Mouse (Mus musculus) embryonic stem cell, embryonic (primary cell): ENCODE data around the gene Sugp1.

Experiments
- CTCF ChIA-PET, 4 experiments: fragments of 300-600 bp in 2 of 4; fragments of 350-600 bp in 2 of 4; sonication (Branson Sonifier 250); formaldehyde crosslinking; loops; one replicate each; lab custom pipeline; 2022; ENCODE audit warnings: inconsistent platforms in 2 of 4; lab: Charles Lee
- POLR2A ChIA-PET, 4 experiments: fragments of 300-600 bp in 2 of 4; fragments of 350-600 bp in 2 of 4; sonication (Branson Sonifier 250); formaldehyde crosslinking; loops; one replicate each; lab custom pipeline; 2022; ENCODE audit warnings: antibody characterized with exemption in 4 of 4, inconsistent platforms in 1 of 4; lab: Charles Lee

The Sugp1 gene

GRCm38 (mm10) chr8:70114488-70114887 lies 71.9 kb downstream of the Sugp1 start:
- CTCF ChIA-PET, result interaction anchor here in 1 of 4 experiments (0.5 kb wide), 1 partner anchor 10 kb away, joined by 4 read pairs; no protein-coding TSS in a partner anchor

GRCm38 (mm10) chr8:70114892-70115291 lies 72.3 kb downstream of the Sugp1 start:
- ChIA-PET CTCF (interaction anchor here in 1 of 4 experiments (0.7 kb wide), 1 partner anchor 10 kb away, joined by 3 read pairs; no protein-coding TSS in a partner anchor), POLR2A (interaction anchor here in 1 of 4 experiments (1.2 kb wide), 1 partner anchor 15 kb away, joined by 3 read pairs; no protein-coding TSS in a partner anchor)

More at GRCm38 (mm10) chr8:70114488-70114887, 71.9 kb downstream of the Sugp1 start:
- POLR2A ChIA-PET, result interaction anchor here in 1 of 4 experiments (1.2 kb wide), 1 partner anchor 15 kb away, joined by 3 read pairs; no protein-coding TSS in a partner anchor

- ChIA-PET POLR2A (interaction anchor here in 3 of 4 experiments (0.6 to 2.5 kb wide), 24 partner anchors 11 to 581 kb away, joined by 3 to 12 read pairs (median 3); partner anchors contain the start of genes Nr2c2ap (in 3 of the 3), Hapln4 (in 1 of the 3), Jund (in 1 of the 3) and Slc25a42 (in 1 of the 3)), CTCF (interaction anchor here in 2 of 4 experiments (0.6 to 2.6 kb wide), 6 partner anchors 10 to 55 kb away, joined by 3 to 14 read pairs (median 3); partner anchors contain the start of genes Tm6sf2 (in 1 of the 2) and Tmem161a (in 1 of the 2))
Measured at GRCm38 (mm10) chr8:70117611-70118010, 75.0 kb downstream of the Sugp1 start.

GRCm38 (mm10) chr8:70118726-70119700 lies 76.4 kb downstream of the Sugp1 start:
- POLR2A ChIA-PET, result interaction anchor here in 3 of 4 experiments (0.5 to 2.5 kb wide), 21 partner anchors 10 to 992 kb away, joined by 3 to 12 read pairs (median 3); partner anchors contain the start of genes Hapln4 (in 1 of the 3), Mau2 (in 1 of the 3), Nr2c2ap (in 1 of the 3) and Slc25a42 (in 1 of the 3)

GRCm38 (mm10) chr8:70120667-70121066 lies 78.1 kb downstream of the Sugp1 start, which contains the start of gene Ncan:
Gene Ncan (minus strand): TSS chr8:70120873.
- POLR2A ChIA-PET, result interaction anchor here (0.5 to 2.0 kb wide), 27 partner anchors 8 to 298 kb away, joined by 3 to 19 read pairs (median 4); partner anchors contain the start of genes Nr2c2ap (in 2 of the 4), Lpar2 (in 1 of the 4), Mef2b (in 1 of the 4) and Rfxank (in 1 of the 4)
- CTCF ChIA-PET, result interaction anchor here in 3 of 4 experiments (0.6 to 1.5 kb wide), 8 partner anchors 8 to 489 kb away, joined by 3 to 5 read pairs (median 4); no protein-coding TSS in a partner anchor

More at GRCm38 (mm10) chr8:70118726-70119700, 76.4 kb downstream of the Sugp1 start:
- CTCF ChIA-PET, result interaction anchor here in 1 of 4 experiments (1.1 to 2.6 kb wide), 4 partner anchors 14 to 77 kb away, joined by 3 to 14 read pairs (median 4); partner anchors contain the start of genes Borcs8 and Rfxank
